Mouse (Mus musculus): ENCODE data around the gene Arid1b.

- TF ChIP-seq CTCF (IDR thresholded peaks at IDR 0.05) = no peak
- no peak for TF ChIP-seq POLR2A (IDR thresholded peaks at IDR 0.05; ENCODE audit: insufficient read depth, low read depth, low read length)
Measured at GRCm38 (mm10) chr17:5101887-5102286, 107.8 kb downstream of the Arid1b start.

Data from heart, adult 2 months (tissue).